Mouse (Mus musculus) testis, adult 2 months (tissue): ENCODE measurements around the gene Capn7. TPM values are rescaled to one million over a fixed set of nuclear protein-coding genes. Genes with fewer than 3 reads are reported as not detected.

Source experiments
- H3K27ac ChIP-seq: fragments of 200-500 bp; 2 replicates; pipeline ENCODE4 v1.5.1; 2012; ENCODE audit warnings: low read depth, low read length; ENCODE audit not compliant: control insufficient read depth, insufficient read depth
- H3K27me3 ChIP-seq: fragments of 200-500 bp; 2 replicates; pipeline ENCODE4 v1.6.1; 2012; ENCODE audit warnings: mild to moderate bottlenecking, low read length, moderate library complexity; ENCODE audit not compliant: control insufficient read depth, insufficient read depth
- H3K36me3 ChIP-seq: fragments of 200-500 bp; 2 replicates; pipeline ENCODE4 v1.6.1; 2012; ENCODE audit warnings: mild to moderate bottlenecking, low read length; ENCODE audit not compliant: control insufficient read depth, insufficient read depth
- H3K4me1 ChIP-seq: fragments of 200-500 bp; 2 replicates; pipeline ENCODE4 v1.6.1; 2012; ENCODE audit warnings: low read length; ENCODE audit not compliant: control insufficient read depth, insufficient read depth
- H3K4me3 ChIP-seq: fragments of 200-500 bp; 2 replicates; pipeline ENCODE4 v1.5.1; 2012; ENCODE audit warnings: low read depth, mild to moderate bottlenecking, low read length, moderate library complexity, mixed read lengths; ENCODE audit not compliant: control insufficient read depth
- CTCF ChIP-seq: fragments of 200-500 bp; IDR thresholded peaks from 2 replicates; pipeline ENCODE4 v1.5.1; 2012; ENCODE audit warnings: low read depth, mild to moderate bottlenecking, inconsistent platforms, low read length, moderate library complexity; ENCODE audit not compliant: control insufficient read depth, insufficient read depth, insufficient replicate concordance
- POLR2A ChIP-seq: fragments of 200-500 bp; IDR thresholded peaks from 2 replicates; pipeline ENCODE4 v1.6.1; 2012; ENCODE audit warnings: low read depth, mild to moderate bottlenecking, inconsistent platforms, low read length, moderate library complexity; ENCODE audit not compliant: control insufficient read depth
- polyA plus RNA-seq: library from polyadenylated mRNA; depleted of rRNA; stranded (reverse); fragments of >200 nt; gene quantifications from 2 replicates; pipeline ENCODE4 v1.2.3, GENCODE M21; 2012

Capn7 gene
- polyA plus RNA-seq, 1 experiment: 8.5 TPM

- TF ChIP-seq POLR2A: no peak
- TF ChIP-seq CTCF: no peak
- Histone ChIP-seq H3K4me1 (peaks cover 8% of the 10 kb centered on the region), H3K4me3 (no peak overlapping the region), H3K36me3 (no peaks in the 10 kb centered on the region), H3K27ac (peak overlapping the region; percentile 60), H3K27me3 (no peaks in the 10 kb centered on the region)
Measured at GRCm38 (mm10) chr14:31406154-31406810, 69.8 kb downstream of the Capn7 start.

GRCm38 (mm10) chr14:31407208-31407607, 70.8 kb downstream of the Capn7 start:
- H3K36me3 ChIP-seq: no peaks in the 10 kb centered on the region
- H3K4me3 ChIP-seq: no peak overlapping the region
- no peaks in the 10 kb centered on the region for H3K27me3 ChIP-seq
- no peak for TF ChIP-seq CTCF
- TF ChIP-seq POLR2A: no peak
- peaks cover 9% of the 10 kb centered on the region for H3K4me1 ChIP-seq
- H3K27ac ChIP-seq: peak overlapping the region; percentile 70

- H3K36me3 ChIP-seq: no peaks in the 10 kb centered on the region
- H3K4me3 ChIP-seq: no peak overlapping the region
- H3K27me3 ChIP-seq: no peaks in the 10 kb centered on the region
- TF ChIP-seq CTCF (no peak), POLR2A (no peak)
- peaks cover 11% of the 10 kb centered on the region for H3K4me1 ChIP-seq
- H3K27ac ChIP-seq: 0 out of 2 replicates have a peak overlapping the region, but pooled peaks have one; percentile 34
Measured at GRCm38 (mm10) chr14:31407911-31408604, 71.6 kb downstream of the Capn7 start.

GRCm38 (mm10) chr14:31408666-31409065, 72.2 kb downstream of the Capn7 start:
- peaks cover 8% of the 10 kb centered on the region for H3K4me1 ChIP-seq

GRCm38 (mm10) chr14:31410123-31410724, 73.8 kb downstream of the Capn7 start:
- Histone ChIP-seq H3K27me3 (no peaks in the 10 kb centered on the region), H3K4me3 (no peak overlapping the region), H3K27ac (no peak overlapping the region), H3K4me1 (peaks cover 9% of the 10 kb centered on the region), H3K36me3 (no peaks in the 10 kb centered on the region)
- TF ChIP-seq CTCF (no peak), POLR2A (no peak)

More at GRCm38 (mm10) chr14:31408666-31409065, 72.2 kb downstream of the Capn7 start:
- H3K27me3 ChIP-seq: no peaks in the 10 kb centered on the region
- no peaks in the 10 kb centered on the region for H3K36me3 ChIP-seq
- H3K27ac ChIP-seq: no peak overlapping the region
- no peak for TF ChIP-seq CTCF
- TF ChIP-seq POLR2A: no peak
- H3K4me3 ChIP-seq: no peak overlapping the region

GRCm38 (mm10) chr14:31410737-31411136, 74.3 kb downstream of the Capn7 start:
- Histone ChIP-seq H3K4me3 (no peak overlapping the region), H3K27me3 (no peaks in the 10 kb centered on the region), H3K4me1 (peaks cover 9% of the 10 kb centered on the region), H3K36me3 (no peaks in the 10 kb centered on the region), H3K27ac (no peak overlapping the region)
- no peak for TF ChIP-seq CTCF
- no peak for TF ChIP-seq POLR2A

GRCm38 (mm10) chr14:31412651-31413056, 76.2 kb downstream of the Capn7 start:
- no peaks in the 10 kb centered on the region for H3K36me3 ChIP-seq
- H3K4me3 ChIP-seq: no peak overlapping the region
- no peaks in the 10 kb centered on the region for H3K27me3 ChIP-seq
- TF ChIP-seq CTCF (no peak), POLR2A (no peak)
- H3K4me1 ChIP-seq: peaks cover 4% of the 10 kb centered on the region
- peak overlapping the region; percentile 30; the same call in 1 of the 2 replicates for H3K27ac ChIP-seq
